Mouse (Mus musculus) neural tube, embryonic 13.5 days (tissue): Measurements from ENCODE around the gene Parp9. TPM values are rescaled to one million over a fixed set of nuclear protein-coding genes. Genes with fewer than 3 reads are reported as not detected.

Experiments used
- ATAC-seq: fragments of 200-750 bp; cut with Nextera tagmentation; 2 replicates; pipeline ENCODE4 v1.8.0; 2017; ENCODE audit warnings: low read depth, mild to moderate bottlenecking, moderate TSS enrichment, moderate library complexity
- H3K27ac ChIP-seq: fragments of 300-500 bp; sonication (generic); replicated peaks from 2 replicates; pipeline ENCODE4 v1.5.1; 2015; ENCODE audit warnings: moderate library complexity, mild to moderate bottlenecking, inconsistent platforms
- H3K27me3 ChIP-seq: fragments of 300-500 bp; sonication (generic); 2 replicates; pipeline ENCODE4 v1.6.1; 2015; ENCODE audit warnings: mild to moderate bottlenecking, inconsistent platforms
- H3K36me3 ChIP-seq: fragments of 300-500 bp; sonication (generic); 2 replicates; pipeline ENCODE4 v1.6.1; 2015; ENCODE audit warnings: mild to moderate bottlenecking, inconsistent platforms
- H3K4me1 ChIP-seq: fragments of 300-500 bp; sonication (generic); replicated peaks from 2 replicates; pipeline ENCODE4 v1.6.1; 2015; ENCODE audit warnings: inconsistent platforms
- H3K4me2 ChIP-seq: fragments of 300-500 bp; sonication (generic); 2 replicates; pipeline ENCODE4 v1.6.1; 2015; ENCODE audit warnings: inconsistent platforms, mild to moderate bottlenecking, moderate library complexity
- H3K4me3 ChIP-seq: fragments of 300-500 bp; sonication (generic); 2 replicates; pipeline ENCODE4 v1.5.1; 2015; ENCODE audit warnings: mild to moderate bottlenecking, inconsistent platforms
- H3K9ac ChIP-seq: fragments of 300-500 bp; sonication (generic); 2 replicates; pipeline ENCODE4 v1.6.1; 2015; ENCODE audit warnings: moderate library complexity, mild to moderate bottlenecking, inconsistent platforms
- H3K9me3 ChIP-seq: fragments of 300-500 bp; sonication (generic); 2 replicates; pipeline ENCODE4 v1.6.1; 2016; ENCODE audit warnings: inconsistent platforms
- WGBS: fragments of 180-500 bp; shearing (Covaris S2); methylation state at CpG from one replicate; pipeline ENCODE4 v1.1.7; 2015; 5-methylcytosine and 5-hydroxymethylcytosine counted together
- polyA plus RNA-seq: library from polyadenylated mRNA; unstranded; fragments of >200 nt; fragmentation: Nextera tagmentation; extraction: Ambion mirVana; gene quantifications from 2 replicates; pipeline ENCODE4 v1.2.1, GENCODE M21; 2015

Parp9 gene
- polyA plus RNA-seq, 1 experiment from 2014 or later: 2.3 TPM

DNA sequence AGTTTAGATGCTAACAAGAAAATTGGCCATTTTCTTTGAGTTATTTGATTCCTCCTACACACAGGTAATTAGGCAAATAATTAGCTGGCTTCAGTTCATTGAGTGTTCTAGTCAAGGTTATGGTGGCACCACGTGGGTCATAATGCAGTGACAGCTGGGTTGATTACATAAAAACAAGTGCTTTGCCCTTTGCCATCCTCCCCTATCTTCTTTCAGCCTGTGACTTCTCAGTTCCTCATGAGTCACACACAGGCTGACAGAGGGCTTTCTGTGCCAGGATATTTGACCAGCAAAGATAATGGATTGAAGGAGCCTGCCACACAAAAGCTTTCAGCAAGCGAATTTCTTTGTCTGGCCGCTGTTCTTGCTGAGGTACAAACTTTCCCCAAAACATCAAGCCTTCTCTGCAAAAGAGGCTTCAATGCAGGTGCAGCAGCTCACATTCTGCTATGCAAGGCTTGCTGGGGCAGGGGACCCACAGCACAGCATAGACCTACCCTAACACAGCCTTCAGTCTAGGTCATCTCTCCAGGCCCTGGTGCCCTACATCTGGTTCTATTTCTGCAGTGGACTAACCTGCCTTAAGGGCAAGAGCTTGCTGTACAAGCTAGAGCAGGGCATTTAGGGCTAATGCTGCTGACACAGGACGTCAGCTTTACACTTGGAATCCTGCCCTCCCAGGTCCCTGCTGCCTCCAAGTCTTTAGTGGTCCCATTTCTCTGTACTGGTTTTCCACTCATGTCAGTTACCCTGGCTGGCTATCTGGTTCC, 30.7 kb upstream of the Parp9 start:
- Histone ChIP-seq H3K36me3 (no peaks in the 10 kb centered on the region), H3K4me3 (no peak overlapping the region), H3K27ac (no peak overlapping the region), H3K9me3 (peaks cover 4% of the 10 kb centered on the region; the same call in 1 of the 2 replicates), H3K27me3 (no peaks in the 10 kb centered on the region), H3K9ac (no peak overlapping the region), H3K4me1 (no peaks in the 10 kb centered on the region), H3K4me2 (no peak overlapping the region)
- WGBS: 55% methylated on average over 4 of the region's 4 CpGs
- ATAC-seq: no peak

DNA sequence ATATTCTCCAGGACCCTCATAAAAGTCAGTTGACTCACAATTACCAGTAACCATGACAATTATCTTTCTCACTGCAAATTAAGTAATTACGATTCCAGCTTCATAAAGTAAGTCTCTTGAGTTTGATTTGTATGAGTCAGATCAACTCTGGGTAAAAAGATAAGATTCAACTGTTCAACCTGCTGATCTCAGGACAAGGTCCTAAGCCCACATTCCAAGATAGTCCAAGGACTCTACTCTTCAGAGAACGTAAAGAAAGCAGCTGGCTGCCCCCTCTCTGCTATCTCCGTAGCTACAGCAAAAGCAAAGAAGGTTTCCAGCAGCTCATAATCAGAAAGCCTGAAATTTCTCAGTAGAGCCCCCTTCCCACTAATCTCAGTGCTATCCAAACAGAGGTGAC, 26.8 kb upstream of the Parp9 start:
- Histone ChIP-seq H3K9ac (no peak overlapping the region), H3K36me3 (no peaks in the 10 kb centered on the region), H3K4me2 (no peak overlapping the region), H3K27ac (no peak overlapping the region), H3K4me3 (no peak overlapping the region), H3K9me3 (peaks cover 4% of the 10 kb centered on the region; the same call in 1 of the 2 replicates), H3K27me3 (no peaks in the 10 kb centered on the region), H3K4me1 (no peaks in the 10 kb centered on the region)
- 75% methylated on average over 3 of the region's 3 CpGs for WGBS
- no peak for ATAC-seq

DNA sequence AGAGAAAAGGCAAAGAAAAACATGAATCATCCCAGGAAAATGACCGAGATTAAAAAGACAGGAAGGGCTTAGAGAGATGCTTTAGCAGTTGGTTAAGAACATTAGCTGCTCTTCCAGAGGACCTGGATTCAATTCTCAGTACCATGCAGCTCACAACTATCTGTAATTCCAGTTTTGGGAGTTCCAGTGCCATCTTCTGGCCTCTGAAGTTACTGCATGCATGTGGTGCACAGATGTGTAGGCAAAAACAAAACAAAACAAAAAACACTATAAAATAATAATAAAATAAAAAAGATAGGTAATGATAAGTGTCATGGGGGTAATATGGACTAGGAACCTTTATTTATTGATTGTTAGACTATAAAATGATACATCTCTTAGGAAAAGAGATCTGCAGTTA, 24.7 kb upstream of the Parp9 start:
- WGBS: 78% methylated on average over 1 of the region's 1 CpGs
- Histone ChIP-seq H3K27me3 (no peaks in the 10 kb centered on the region), H3K9me3 (peaks cover 4% of the 10 kb centered on the region; the same call in 1 of the 2 replicates), H3K4me1 (no peaks in the 10 kb centered on the region), H3K9ac (no peak overlapping the region), H3K4me3 (no peak overlapping the region), H3K27ac (no peak overlapping the region), H3K4me2 (no peak overlapping the region), H3K36me3 (no peaks in the 10 kb centered on the region)
- ATAC-seq: no peak

DNA sequence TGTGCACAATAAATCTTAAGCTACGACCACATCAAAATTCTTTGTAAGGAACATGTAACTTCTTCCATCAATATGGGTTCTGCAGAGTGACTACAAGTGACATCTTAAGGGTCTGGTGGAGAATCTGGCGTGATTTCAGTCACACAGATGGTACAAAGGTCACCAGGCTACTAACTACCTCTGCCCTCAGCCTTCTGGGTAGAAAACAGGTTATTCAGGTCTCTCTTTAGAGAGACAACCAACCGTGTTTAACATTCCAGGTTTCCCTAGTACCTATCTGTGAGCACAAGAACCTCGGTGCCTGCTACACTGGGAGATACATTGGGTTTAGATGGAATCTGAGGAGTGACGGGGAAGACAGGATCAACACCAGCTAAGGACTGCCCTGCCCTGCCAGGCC, 24.0 kb upstream of the Parp9 start:
- WGBS: 79% methylated on average over 5 of the region's 5 CpGs
- ATAC-seq: no peak
- Histone ChIP-seq H3K36me3 (no peaks in the 10 kb centered on the region), H3K27ac (no peak overlapping the region), H3K4me1 (no peaks in the 10 kb centered on the region), H3K27me3 (no peaks in the 10 kb centered on the region), H3K9me3 (no peaks in the 10 kb centered on the region), H3K4me2 (no peak overlapping the region), H3K4me3 (no peak overlapping the region), H3K9ac (no peak overlapping the region)

DNA sequence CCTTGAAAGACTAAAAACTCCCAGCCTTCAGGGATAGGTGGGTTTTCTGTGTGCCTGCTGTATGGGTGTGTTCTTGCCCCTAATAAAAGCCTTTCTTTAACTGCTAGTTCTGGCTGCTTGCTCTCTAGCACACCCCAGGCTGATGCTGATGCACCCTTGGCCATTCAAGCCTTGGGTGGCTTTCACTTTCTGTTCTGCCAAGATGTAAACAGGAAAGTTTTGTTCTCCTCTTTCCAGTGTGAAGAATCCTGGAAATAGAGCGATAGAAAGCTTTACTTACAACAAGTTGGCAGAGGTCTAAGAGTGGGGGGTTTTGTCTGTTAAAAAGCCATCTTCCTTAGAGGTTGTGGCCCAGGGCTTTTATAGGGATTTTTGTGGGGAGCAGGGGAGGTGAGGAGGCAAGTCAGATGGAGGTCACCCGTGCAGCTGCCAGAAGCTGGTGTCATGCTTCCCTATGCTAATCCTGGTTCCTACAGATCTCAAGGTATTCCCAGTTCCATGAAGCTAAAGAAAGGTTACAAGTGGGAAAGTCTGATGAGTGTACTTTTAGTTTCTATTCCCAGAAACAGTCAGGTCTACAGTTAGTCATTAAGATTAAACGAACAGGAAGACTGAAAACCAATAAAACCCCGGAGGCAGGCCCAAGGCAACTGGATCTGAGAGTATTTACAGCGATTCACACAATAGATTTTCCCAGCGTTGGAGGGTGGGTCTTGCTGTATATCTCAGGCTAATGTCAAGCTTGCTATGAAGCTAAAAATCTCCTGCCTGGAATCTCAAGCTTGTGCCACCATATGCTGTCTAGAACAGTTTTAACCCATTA, 19.3 kb upstream of the Parp9 start:
- Histone ChIP-seq H3K9me3 (no peaks in the 10 kb centered on the region), H3K4me2 (no peak overlapping the region), H3K9ac (no peak overlapping the region), H3K4me1 (no peaks in the 10 kb centered on the region), H3K4me3 (no peak overlapping the region), H3K27ac (no peak overlapping the region), H3K27me3 (no peaks in the 10 kb centered on the region), H3K36me3 (no peaks in the 10 kb centered on the region)
- 78% methylated on average over 6 of the region's 6 CpGs for WGBS
- no peak for ATAC-seq

DNA sequence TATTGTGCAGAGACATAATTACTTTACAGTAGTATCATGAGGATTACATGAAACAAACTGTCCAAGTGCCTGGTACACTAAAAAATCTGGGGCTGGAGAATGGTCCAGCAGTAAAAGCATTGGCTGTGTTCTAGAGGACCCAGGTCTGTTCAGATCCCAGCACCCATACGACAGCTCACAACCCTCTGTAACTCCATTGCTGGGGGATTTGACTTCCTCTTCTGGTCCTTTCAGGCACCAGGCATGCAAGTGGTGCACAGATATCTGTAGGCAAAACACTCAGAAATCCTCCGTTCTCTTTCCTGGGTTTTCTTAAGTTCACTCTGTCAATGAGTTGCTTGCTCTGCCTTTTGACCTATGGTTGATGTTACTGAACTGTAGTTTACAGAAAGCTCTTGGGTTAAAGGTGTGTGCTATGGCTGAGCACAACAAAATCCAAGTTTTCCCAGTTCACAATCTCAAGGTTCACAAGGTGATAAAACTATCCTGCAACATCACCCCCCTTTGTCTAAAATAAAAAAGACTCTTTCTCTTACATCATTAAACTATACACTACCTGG, 16.5 kb upstream of the Parp9 start:
- no peak for ATAC-seq
- H3K36me3 ChIP-seq: no peaks in the 10 kb centered on the region
- 87% methylated on average over 2 of the region's 2 CpGs for WGBS

DNA sequence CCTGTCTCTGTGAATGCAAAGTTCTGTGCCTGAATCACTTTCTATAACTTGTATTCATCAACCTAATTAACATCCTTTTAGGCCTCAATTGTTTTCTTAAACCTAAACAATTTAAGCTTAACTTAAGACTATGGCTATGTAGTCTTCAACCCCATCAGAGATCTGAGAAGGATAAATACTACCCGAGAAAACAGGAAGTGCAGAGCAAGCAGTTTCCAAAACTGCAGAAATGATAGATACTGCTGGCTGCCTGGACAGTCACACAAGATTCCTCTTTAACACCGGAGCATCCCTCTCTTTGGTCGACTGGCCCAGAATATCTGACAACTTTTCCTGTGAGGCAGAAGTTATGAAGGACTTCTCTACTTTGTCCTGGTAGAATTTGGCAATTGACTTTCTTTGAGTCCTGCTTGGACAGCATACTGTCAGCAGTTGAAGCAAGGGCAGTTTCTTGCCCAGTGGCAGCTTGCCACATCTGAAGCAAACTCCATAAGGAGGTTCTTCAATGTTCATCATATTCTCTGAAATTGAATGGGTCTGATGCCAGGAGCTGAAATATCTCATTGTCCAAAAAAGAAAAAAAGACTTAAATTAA, 15.9 kb upstream of the Parp9 start:
- WGBS: 83% methylated on average over 3 of the region's 3 CpGs
- Histone ChIP-seq H3K4me3 (no peak overlapping the region), H3K9me3 (no peaks in the 10 kb centered on the region), H3K27ac (no peak overlapping the region), H3K9ac (no peak overlapping the region), H3K27me3 (no peaks in the 10 kb centered on the region), H3K4me1 (no peaks in the 10 kb centered on the region), H3K4me2 (no peak overlapping the region), H3K36me3 (no peaks in the 10 kb centered on the region)
- ATAC-seq: no peak

More for the DNA sequence above, 16.5 kb upstream of the Parp9 start:
- no peak overlapping the region for H3K27ac ChIP-seq
- no peak overlapping the region for H3K9ac ChIP-seq
- no peaks in the 10 kb centered on the region for H3K9me3 ChIP-seq
- H3K4me1 ChIP-seq: no peaks in the 10 kb centered on the region
- H3K4me3 ChIP-seq: no peak overlapping the region
- H3K27me3 ChIP-seq: no peaks in the 10 kb centered on the region
- H3K4me2 ChIP-seq: no peak overlapping the region

DNA sequence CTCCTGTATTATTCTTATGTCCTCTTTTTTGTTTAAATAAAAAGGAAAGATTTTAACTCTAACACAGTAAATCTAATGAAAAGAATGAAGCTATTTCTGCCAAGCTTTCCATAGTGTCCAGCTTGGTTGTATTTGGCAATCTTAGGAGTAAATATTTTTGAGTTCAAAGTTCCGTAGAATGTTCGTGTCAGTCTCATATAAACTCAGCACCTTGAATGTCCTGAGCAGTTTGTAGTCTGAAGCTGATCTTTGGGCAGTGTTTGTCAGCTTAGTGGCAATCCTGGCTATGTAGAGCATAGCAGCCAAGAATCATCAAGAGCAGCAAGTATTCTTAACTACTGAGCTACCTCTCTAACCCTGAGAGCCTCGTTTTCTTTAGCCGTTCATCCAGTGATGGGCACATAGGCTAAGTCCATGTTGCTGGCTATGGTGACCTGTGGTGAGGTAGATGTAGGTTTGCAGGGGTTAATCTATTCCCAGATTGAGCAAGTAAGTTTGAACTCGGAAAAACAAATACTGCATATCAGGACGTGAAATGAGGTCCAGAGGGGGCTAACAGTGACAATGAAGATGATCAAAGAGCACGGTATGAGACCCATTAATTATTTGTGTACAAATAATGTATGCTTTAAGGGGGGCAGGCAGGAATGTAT, 14.6 kb upstream of the Parp9 start:
- H3K4me1 ChIP-seq: no peaks in the 10 kb centered on the region
- H3K4me2 ChIP-seq: no peak overlapping the region
- H3K9me3 ChIP-seq: no peaks in the 10 kb centered on the region
- H3K27me3 ChIP-seq: no peaks in the 10 kb centered on the region
- ATAC-seq: no peak
- no peak overlapping the region for H3K27ac ChIP-seq
- no peaks in the 10 kb centered on the region for H3K36me3 ChIP-seq
- H3K9ac ChIP-seq: no peak overlapping the region
- WGBS: 79% methylated on average over 7 of the region's 7 CpGs
- no peak overlapping the region for H3K4me3 ChIP-seq

DNA sequence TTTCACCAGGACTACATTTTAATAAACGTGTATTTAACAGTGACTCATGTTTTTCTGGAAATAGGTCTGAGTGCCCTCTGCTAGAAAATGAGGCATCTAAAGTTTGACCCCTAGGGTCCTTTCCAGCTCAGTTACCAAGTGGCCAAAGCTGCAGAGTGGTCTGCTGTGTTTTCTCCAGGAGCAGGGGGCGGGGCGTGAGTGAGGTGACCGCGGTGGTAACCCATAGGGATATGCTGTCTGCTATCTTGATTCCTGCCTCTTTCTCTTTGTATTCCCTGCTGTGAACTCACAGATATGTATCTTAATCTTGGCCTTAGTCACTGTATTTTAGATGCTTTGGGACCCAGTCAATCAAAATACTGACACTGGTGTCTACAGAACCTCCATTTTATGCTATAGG, 13.9 kb upstream of the Parp9 start:
- no peak overlapping the region for H3K9ac ChIP-seq
- H3K27me3 ChIP-seq: no peaks in the 10 kb centered on the region
- H3K27ac ChIP-seq: no peak overlapping the region
- 93% methylated on average over 5 of the region's 5 CpGs for WGBS
- no peak overlapping the region for H3K4me2 ChIP-seq
- H3K9me3 ChIP-seq: no peaks in the 10 kb centered on the region
- H3K36me3 ChIP-seq: no peaks in the 10 kb centered on the region
- ATAC-seq: no peak
- H3K4me1 ChIP-seq: no peaks in the 10 kb centered on the region
- no peak overlapping the region for H3K4me3 ChIP-seq

DNA sequence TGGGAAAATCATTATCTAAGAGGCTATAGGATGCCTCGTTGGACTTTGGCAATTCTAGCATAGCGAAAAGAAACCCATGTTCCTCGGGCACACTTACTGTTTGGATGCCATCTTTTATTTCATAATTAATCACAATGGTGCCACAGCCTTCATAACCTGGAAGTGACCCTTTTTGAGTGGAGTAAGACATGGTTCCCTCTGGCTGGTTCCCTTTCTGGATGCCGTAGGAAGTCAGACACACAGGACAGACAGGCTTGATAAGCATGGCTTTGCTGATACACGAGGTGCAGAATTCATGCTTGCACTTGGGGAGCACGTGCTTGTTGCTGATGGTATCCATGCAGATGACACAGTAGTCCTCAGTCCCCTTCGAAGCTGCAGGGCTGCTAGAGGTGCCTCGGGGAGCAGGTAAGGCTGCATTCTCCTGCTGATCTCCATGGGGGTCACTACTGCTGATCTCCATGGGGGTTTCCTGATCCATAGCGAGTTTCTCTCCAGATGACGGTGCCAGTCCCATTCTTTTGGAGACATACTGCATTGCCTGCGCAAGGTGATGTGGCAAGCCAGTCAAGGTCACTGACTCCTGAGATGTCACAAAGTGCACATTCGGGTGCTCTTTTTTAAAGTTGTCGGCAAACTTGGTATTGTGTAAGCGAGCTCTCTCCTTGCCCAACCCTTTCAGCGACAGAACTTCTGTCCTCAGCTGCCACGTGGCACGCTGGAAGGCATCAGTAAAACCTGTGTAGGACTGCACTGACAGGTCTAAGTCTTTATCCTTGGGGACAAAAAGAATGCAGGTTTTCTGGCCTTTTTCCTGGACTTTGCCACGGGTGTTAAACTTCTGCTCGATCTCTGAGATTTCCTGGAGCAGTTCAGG, 5.9 kb upstream of the Parp9 start:
- H3K4me1 ChIP-seq: no peaks in the 10 kb centered on the region
- H3K36me3 ChIP-seq: no peaks in the 10 kb centered on the region
- ATAC-seq: no peak
- no peak overlapping the region for H3K9ac ChIP-seq
- no peaks in the 10 kb centered on the region for H3K9me3 ChIP-seq
- H3K4me2 ChIP-seq: no peak overlapping the region
- WGBS: 90% methylated on average over 19 of the region's 19 CpGs
- H3K27me3 ChIP-seq: no peaks in the 10 kb centered on the region
- H3K27ac ChIP-seq: no peak overlapping the region
- H3K4me3 ChIP-seq: no peak overlapping the region

DNA sequence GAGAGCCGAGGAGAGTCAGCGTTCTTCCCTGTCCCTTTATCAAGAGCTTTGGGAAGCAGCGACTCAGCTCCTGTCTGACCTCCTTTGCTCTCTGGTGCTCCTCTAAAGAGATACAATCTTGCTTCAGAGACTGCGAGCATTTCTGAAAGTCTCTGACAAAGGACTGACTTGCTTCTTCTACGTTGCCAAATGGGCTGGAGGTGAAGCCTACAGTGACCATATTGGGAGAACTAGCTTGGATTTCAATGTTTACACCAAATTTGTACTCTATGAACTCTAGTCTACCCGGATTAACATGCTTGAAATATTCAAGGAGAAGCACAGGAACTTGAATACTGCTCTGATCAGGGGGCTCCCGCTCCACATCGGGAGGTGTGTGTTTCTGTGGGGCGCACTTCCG, 5.1 kb upstream of the Parp9 start:
- no peak overlapping the region for H3K4me3 ChIP-seq
- no peaks in the 10 kb centered on the region for H3K9me3 ChIP-seq
- H3K4me1 ChIP-seq: peaks cover under 1% of the 10 kb centered on the region; the same call in 1 of the 2 replicates
- WGBS: 91% methylated on average over 10 of the region's 10 CpGs
- no peaks in the 10 kb centered on the region for H3K36me3 ChIP-seq
- H3K27ac ChIP-seq: no peak overlapping the region
- H3K4me2 ChIP-seq: no peak overlapping the region
- H3K27me3 ChIP-seq: no peaks in the 10 kb centered on the region
- no peak for ATAC-seq
- H3K9ac ChIP-seq: no peak overlapping the region
